Mouse (Mus musculus): ENCODE data around the gene Uvrag. TPM values are rescaled to one million over a fixed set of nuclear protein-coding genes. Genes with fewer than 3 reads are reported as not detected.
A peak's percentile ranks its signal among the peaks of the same experiment; 100 is the strongest.
"Not testable (repeated sequence)": the region's sequence is repeated elsewhere in the genome, so short reads cannot be mapped to it uniquely, and the experiment has no call there.

Gene Uvrag
- polyA plus RNA-seq, 1 experiment from 2014 or later, result 15.7 TPM

DNA sequence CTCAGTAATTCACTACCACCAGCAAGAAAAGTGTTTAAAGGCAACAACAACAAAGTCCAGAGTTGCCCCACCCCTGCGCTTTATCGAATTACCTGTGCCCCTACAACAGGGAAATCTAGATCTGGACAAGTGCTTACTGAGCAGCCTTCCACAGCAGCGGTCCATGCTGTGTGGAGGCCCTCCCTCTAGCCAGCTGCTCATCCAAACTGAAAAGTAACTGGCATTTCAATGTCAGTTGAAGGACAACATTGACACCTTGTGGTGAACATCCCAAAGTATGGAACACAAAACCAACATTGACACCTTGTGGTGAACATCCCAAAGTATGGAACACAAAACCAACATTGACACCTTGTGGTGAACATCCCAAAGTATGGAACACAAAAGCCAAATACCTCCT lies 78.7 kb downstream of the Uvrag start:
- H3K4me3 ChIP-seq; H3K4me2 ChIP-seq (replicated peaks); H3K9ac ChIP-seq; H3K36me3 ChIP-seq; H3K27ac ChIP-seq; H3K9me3 ChIP-seq; ATAC-seq (ENCODE audit: low FRiP score, low read depth); H3K27me3 ChIP-seq: not testable (repeated sequence)
- WGBS, result 70% methylated on average over 3 of the region's 3 CpGs
- H3K4me1 ChIP-seq, result peaks cover 12% of the 10 kb centered on the region

DNA sequence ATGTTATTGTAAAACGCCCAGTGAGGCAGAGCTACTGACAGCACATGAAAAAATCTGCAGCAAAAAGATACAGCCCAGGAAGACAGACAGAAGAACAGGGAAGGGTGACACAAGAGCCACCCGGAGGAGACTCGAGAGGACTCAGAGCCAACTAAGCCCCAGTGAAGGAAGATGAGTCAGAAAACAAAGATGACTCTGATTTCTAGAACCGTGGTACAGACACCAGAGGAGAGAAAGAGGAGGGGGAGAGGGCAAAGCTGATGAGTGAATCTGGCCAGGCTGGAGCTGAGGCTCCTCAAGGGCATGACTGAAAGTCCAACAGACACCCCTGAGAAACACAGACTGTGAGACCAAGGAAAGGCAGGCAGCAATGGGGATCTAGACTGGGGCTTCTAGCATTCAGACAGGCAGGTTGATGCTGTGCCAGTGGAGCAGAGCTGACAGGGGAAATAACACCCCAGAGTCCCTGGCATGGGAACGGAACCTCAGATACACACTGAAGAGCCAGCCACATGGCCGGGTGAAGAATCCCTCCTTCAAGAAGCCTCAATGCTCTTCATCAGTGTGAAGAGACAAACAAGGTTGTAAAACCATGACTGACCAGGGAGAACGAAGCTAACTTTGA lies 79.8 kb downstream of the Uvrag start:
- no peak for ATAC-seq (ENCODE audit: low FRiP score, low read depth)
- no peak overlapping the region for H3K9ac ChIP-seq
- H3K27me3 ChIP-seq, result 0 out of 2 replicates have a peak, but pooled peaks cover 5% of the 10 kb centered on the region
- H3K9me3 ChIP-seq, result no peaks in the 10 kb centered on the region
- no peak overlapping the region for H3K4me3 ChIP-seq
- peaks cover 11% of the 10 kb centered on the region for H3K4me1 ChIP-seq
- H3K4me2 ChIP-seq (replicated peaks), result no peak overlapping the region
- WGBS, result 75% methylated on average over 7 of the region's 7 CpGs
- H3K27ac ChIP-seq, result no peak overlapping the region
- no peaks in the 10 kb centered on the region for H3K36me3 ChIP-seq

DNA sequence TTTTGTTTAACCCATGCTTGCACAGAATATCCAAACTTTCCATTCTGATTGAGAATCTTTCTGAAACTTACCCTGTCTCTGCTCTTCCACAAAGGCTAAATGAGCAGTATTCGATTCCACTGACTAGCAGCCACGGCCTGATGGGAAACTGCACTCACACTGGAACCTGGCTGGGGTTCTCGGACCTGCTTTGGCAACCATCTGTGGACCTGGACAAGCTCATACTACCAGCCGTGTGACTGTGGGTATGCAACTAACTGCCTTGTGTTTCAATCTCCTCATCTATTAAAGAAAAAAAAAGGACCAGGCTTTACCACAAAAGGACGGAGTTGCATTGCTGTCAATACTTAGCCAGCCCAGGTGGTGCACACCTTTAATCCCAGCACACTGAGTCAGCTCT lies 80.5 kb downstream of the Uvrag start:
- no peaks in the 10 kb centered on the region for H3K9me3 ChIP-seq
- H3K4me3 ChIP-seq, result no peak overlapping the region
- H3K27ac ChIP-seq, result no peak overlapping the region
- 0 out of 2 replicates have a peak, but pooled peaks cover 5% of the 10 kb centered on the region for H3K27me3 ChIP-seq
- no peak overlapping the region for H3K9ac ChIP-seq
- H3K4me2 ChIP-seq (replicated peaks), result no peak overlapping the region
- 72% methylated on average over 5 of the region's 5 CpGs for WGBS
- peaks cover 4% of the 10 kb centered on the region for H3K4me1 ChIP-seq
- no peak for ATAC-seq (ENCODE audit: low FRiP score, low read depth)
- no peaks in the 10 kb centered on the region for H3K36me3 ChIP-seq

DNA sequence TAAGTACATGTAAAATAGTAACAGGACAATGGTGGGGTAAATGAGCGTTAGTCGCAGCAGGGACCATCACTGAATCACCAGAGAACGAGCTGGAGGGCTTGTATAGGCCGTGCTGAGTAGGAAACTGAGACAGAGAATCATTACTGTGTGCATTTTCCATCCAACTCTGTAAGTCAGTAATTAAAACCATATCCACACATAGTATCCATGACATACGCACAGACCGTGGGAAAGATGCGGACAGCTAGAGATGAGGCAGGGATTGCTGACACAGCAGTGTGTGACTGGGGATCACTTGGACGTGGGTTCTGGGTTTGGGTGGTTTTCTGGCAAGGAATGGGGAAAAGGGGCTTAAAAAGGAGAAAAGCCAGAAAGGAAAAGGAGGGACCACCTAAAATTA lies 81.0 kb downstream of the Uvrag start:
- Histone ChIP-seq H3K9me3 (no peaks in the 10 kb centered on the region), H3K4me1 (no peaks in the 10 kb centered on the region), H3K9ac (no peak overlapping the region), H3K27me3 (0 out of 2 replicates have a peak, but pooled peaks cover 5% of the 10 kb centered on the region), H3K4me2 (replicated peaks) (no peak overlapping the region), H3K36me3 (no peaks in the 10 kb centered on the region), H3K27ac (no peak overlapping the region), H3K4me3 (no peak overlapping the region)
- ATAC-seq (ENCODE audit: low FRiP score, low read depth), result 0 out of 2 replicates have a peak, but pooled peaks have one; percentile 24
- WGBS, result 65% methylated on average over 8 of the region's 8 CpGs

DNA sequence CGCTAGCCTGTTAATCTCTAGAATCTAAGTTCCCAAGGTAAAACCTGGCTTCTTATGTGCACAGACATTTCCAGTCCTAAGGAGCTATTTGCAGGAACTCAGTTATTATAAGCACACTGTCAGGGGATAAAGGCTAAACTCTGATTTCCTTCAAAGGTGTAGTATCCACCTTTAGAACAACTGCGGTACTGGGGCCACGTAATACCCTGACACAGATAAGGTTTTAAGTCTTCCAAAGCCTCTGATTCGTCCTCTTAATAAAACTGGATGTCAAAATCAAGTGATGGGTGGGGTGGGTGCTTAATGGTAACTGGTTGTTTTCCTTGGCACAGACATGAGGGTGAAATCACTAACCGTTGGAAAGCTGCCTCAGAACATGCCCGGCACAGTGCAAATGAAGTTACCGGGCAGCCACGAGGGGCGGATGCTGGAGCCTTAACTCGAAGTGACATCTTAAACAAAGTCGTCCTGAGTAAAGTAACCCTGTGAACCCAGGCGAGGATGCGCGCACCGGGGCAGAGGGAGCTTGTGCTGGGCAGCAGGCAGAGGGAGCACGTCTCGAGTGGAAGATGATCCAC lies 83.8 kb downstream of the Uvrag start:
- 0 out of 2 replicates have a peak, but pooled peaks cover 4% of the 10 kb centered on the region for H3K4me1 ChIP-seq
- no peak for ATAC-seq (ENCODE audit: low FRiP score, low read depth)
- no peak overlapping the region for H3K9ac ChIP-seq
- 0 out of 2 replicates have a peak, but pooled peaks cover 5% of the 10 kb centered on the region for H3K27me3 ChIP-seq
- H3K4me3 ChIP-seq, result no peak overlapping the region
- H3K36me3 ChIP-seq, result no peaks in the 10 kb centered on the region
- H3K4me2 ChIP-seq (replicated peaks), result no peak overlapping the region
- 85% methylated on average over 17 of the region's 17 CpGs for WGBS
- H3K9me3 ChIP-seq, result peaks cover 5% of the 10 kb centered on the region
- no peak overlapping the region for H3K27ac ChIP-seq

DNA sequence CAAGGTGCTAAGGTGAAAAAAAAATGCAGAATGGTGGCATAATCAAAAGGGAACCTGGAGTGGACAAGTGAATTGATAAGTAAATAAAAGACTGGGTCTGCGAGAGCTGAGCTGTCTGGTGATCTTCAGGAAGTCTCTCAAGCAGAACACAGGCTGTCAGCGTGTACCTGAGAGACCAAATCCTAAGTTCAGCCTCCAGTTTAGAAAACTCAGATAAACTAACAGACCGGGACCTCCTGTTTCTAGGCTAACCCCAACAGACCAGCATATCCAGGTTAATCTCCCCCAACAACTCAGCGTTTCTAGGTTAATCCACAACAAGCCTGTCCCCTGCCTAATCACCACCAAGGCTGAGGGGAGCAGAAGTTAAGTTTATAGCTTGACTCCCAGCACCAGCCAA lies 87.3 kb downstream of the Uvrag start:
- Histone ChIP-seq H3K4me2 (replicated peaks) (no peak overlapping the region), H3K4me3 (no peak overlapping the region), H3K27me3 (no peaks in the 10 kb centered on the region), H3K27ac (no peak overlapping the region), H3K4me1 (peaks cover 8% of the 10 kb centered on the region; the same call in 1 of the 2 replicates), H3K9me3 (peaks cover 5% of the 10 kb centered on the region), H3K9ac (no peak overlapping the region), H3K36me3 (no peaks in the 10 kb centered on the region)
- WGBS, result 65% methylated on average over 4 of the region's 4 CpGs
- ATAC-seq (ENCODE audit: low FRiP score, low read depth), result no peak

DNA sequence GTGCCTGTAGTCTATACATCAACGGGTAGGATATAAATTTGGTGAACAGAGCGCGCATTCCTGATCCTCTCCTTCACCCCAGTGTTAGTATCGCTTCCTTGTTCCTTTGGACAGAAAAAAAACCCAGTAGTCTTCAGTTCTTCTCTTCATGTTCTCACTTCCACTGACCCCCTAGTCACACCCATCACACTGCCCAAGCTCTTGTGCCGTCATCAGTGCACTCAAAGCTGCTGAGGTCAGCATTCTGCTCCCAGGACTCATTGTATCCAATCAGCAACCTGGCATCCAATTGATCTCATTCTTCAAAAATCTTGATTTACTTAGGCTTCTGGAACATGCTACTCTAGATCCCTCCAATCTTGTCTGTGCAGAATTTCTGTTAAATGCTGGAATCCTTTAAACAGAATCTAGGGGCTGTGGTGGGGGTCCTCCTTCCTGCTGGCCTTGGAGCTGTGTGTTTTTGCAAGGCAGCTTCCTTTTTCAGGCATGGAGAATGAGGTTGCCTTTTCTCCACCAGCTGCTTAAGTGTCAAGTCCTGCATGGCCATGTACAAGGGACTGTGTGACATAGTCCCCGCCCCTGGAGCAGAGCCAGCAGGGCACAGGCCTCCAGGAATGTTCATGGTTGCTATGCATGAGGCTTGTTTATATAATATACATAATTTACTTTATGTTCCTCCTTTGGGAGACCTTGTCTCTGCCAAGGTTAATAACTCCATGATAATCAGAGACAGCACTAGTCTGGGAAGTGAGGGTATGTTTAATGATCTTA lies 88.3 kb downstream of the Uvrag start:
- Histone ChIP-seq H3K36me3 (no peaks in the 10 kb centered on the region), H3K4me3 (no peak overlapping the region), H3K27ac (no peak overlapping the region), H3K9ac (no peak overlapping the region), H3K27me3 (no peaks in the 10 kb centered on the region), H3K4me1 (peaks cover 8% of the 10 kb centered on the region; the same call in 1 of the 2 replicates), H3K4me2 (replicated peaks) (no peak overlapping the region), H3K9me3 (peaks cover 5% of the 10 kb centered on the region)
- ATAC-seq (ENCODE audit: low FRiP score, low read depth), result no peak
- 86% methylated on average over 6 of the region's 6 CpGs for WGBS

DNA sequence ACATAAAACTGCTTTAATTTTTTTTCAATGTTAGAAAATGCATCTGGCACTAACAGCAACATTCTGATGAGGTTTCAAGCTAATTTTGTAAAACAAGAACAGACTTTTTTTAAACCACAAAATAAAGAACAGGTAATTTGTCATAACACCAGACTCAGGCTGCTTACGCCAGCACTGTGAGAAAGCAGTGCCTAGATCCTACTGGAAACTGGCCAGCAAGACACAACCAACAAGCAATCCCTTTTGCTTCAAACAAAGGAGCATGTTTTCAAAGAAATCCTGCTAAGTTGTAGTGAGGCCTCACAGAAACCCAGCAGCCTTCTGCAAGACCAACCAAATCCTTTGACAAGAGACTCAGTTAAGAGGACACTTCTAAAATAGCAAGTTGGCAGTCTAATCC lies 90.1 kb downstream of the Uvrag start:
- no peak overlapping the region for H3K27ac ChIP-seq
- H3K4me2 ChIP-seq (replicated peaks), result no peak overlapping the region
- peaks cover 5% of the 10 kb centered on the region for H3K9me3 ChIP-seq
- 71% methylated on average over 1 of the region's 1 CpGs for WGBS
- no peaks in the 10 kb centered on the region for H3K36me3 ChIP-seq
- H3K27me3 ChIP-seq, result no peaks in the 10 kb centered on the region
- H3K4me1 ChIP-seq, result peaks cover 23% of the 10 kb centered on the region
- ATAC-seq (ENCODE audit: low FRiP score, low read depth), result no peak
- no peak overlapping the region for H3K4me3 ChIP-seq
- no peak overlapping the region for H3K9ac ChIP-seq

DNA sequence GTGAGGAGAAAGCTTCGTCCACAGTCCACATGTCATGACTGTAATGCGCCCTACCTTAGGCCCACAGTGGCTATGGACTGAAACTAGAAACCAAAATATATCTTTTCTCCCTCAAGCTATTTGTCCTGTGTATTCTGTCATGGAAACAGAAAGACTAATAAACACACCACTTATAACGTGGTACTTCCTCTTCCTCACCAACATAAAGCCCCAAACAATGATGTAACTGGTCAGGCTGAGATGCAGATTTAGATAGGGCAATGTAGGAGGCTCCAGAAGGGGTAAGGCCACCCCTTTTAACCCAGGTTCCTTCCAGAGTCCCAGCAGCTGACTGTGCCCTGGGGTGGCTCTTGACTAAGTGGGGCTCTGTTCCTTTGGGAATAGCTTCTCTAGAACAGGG lies 91.0 kb downstream of the Uvrag start:
- no peak overlapping the region for H3K4me3 ChIP-seq
- H3K4me1 ChIP-seq, result peaks cover 25% of the 10 kb centered on the region
- no peak overlapping the region for H3K9ac ChIP-seq
- 87% methylated on average over 3 of the region's 3 CpGs for WGBS
- H3K9me3 ChIP-seq, result peaks cover 5% of the 10 kb centered on the region
- no peak overlapping the region for H3K27ac ChIP-seq
- H3K36me3 ChIP-seq, result no peaks in the 10 kb centered on the region
- no peak overlapping the region for H3K4me2 ChIP-seq (replicated peaks)
- ATAC-seq (ENCODE audit: low FRiP score, low read depth), result no peak
- H3K27me3 ChIP-seq, result no peaks in the 10 kb centered on the region

DNA sequence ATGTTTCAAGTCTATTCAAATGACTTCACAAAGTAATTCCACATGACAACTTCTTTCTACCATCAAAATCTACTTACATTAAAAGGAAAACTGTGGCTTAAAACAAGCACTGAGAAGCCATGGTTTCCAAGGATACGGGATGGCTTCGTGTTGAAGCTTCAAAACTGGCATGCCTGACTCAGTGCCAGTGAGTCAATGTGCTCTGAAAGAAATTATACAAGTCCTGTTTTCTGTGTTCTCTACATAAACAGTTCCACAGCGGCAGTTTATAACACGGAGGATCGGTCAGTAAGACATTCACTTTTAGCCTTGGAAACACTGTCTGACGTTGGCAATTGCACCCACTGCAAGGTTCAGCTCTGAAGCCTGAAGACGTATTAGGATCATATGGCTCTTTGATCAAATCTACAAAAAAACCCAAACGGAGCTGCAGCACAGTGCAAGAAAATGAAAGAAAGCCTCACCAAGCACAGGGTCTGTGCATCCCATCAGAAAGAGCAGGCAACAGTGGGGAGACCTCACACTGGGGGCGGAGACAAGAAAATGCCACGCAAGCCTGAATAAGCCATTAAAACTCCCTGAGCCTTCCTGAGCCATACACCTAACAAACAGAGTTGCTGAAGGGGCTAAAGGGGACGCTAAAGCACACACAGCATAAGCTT lies 94.3 kb downstream of the Uvrag start:
- Histone ChIP-seq H3K27ac (no peak overlapping the region), H3K36me3 (no peaks in the 10 kb centered on the region), H3K27me3 (0 out of 2 replicates have a peak, but pooled peaks cover 5% of the 10 kb centered on the region), H3K4me1 (peaks cover 21% of the 10 kb centered on the region), H3K4me3 (no peak overlapping the region), H3K4me2 (replicated peaks) (peak overlapping the region; percentile 35), H3K9ac (no peak overlapping the region), H3K9me3 (no peaks in the 10 kb centered on the region)
- 41% methylated on average over 11 of the region's 11 CpGs for WGBS
- no peak for ATAC-seq (ENCODE audit: low FRiP score, low read depth)

DNA sequence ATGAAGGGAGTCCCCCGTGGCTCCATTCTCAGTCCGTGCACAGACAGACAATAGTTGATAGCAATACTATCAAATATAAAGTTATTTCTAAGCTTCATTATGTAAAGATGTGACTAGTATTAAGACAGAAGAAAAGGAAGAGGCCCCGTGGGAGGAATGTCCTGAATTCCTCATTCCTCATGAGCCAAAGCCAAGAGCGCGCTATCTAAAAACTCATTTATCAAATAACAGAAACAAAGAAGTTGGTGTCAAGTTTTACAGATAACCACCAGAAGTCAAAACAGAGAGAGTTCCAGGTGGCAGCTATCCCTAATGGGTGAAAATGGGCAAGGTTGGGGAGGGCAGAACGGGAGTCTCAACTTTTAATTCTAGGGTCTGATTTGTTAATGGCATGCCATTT lies 95.4 kb downstream of the Uvrag start:
- Histone ChIP-seq H3K27ac (no peak overlapping the region), H3K9me3 (no peaks in the 10 kb centered on the region), H3K4me1 (peaks cover 22% of the 10 kb centered on the region), H3K36me3 (no peaks in the 10 kb centered on the region), H3K4me2 (replicated peaks) (no peak overlapping the region), H3K9ac (no peak overlapping the region), H3K27me3 (0 out of 2 replicates have a peak, but pooled peaks cover 5% of the 10 kb centered on the region), H3K4me3 (no peak overlapping the region)
- 77% methylated on average over 6 of the region's 6 CpGs for WGBS
- ATAC-seq (ENCODE audit: low FRiP score, low read depth), result no peak

DNA sequence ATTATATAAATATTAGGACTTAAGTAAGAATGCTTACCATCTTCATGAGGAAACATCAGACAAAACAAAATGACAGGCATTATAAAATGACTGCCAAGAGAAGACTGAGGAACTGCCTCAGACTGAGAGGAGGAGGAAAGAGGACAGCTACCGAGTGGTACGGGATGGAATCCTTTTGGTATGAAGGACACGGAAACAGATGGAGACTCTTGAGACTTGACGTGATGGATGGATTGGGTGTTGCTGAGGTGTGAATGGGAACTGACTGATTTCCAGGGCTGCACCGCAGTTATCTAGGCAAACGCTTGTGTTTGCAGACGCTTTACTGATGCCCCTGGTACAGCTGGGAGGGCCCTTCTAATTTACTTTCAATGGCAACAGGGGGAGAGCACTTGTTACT lies 97.0 kb downstream of the Uvrag start:
- H3K4me2 ChIP-seq (replicated peaks), result no peak overlapping the region

More for the DNA sequence above, 97.0 kb downstream of the Uvrag start:
- Histone ChIP-seq H3K4me3 (no peak overlapping the region), H3K9me3 (no peaks in the 10 kb centered on the region), H3K9ac (no peak overlapping the region), H3K27me3 (0 out of 2 replicates have a peak, but pooled peaks cover 5% of the 10 kb centered on the region), H3K36me3 (no peaks in the 10 kb centered on the region), H3K27ac (no peak overlapping the region), H3K4me1 (peaks cover 27% of the 10 kb centered on the region)
- ATAC-seq (ENCODE audit: low FRiP score, low read depth), result no peak
- 45% methylated on average over 7 of the region's 7 CpGs for WGBS
